Mouse (Mus musculus): ENCODE data around the gene Gm21915.

- TF ChIP-seq CTCF (IDR thresholded peaks at IDR 0.05; ENCODE audit: extremely low read depth, insufficient read depth, low read length) (no peak), POLR2A (IDR thresholded peaks at IDR 0.05; ENCODE audit: extremely low read depth, insufficient read depth, low read length) (no peak)
These were observed 31.9 kb upstream of the Gm21915 start for GRCm38 (mm10) chr9:40638394-40639049.
